Mouse (Mus musculus): ENCODE data around the gene Prps2.

GRCm38 (mm10) chrX:167382047-167382853, at the start of gene Prps2:
- TF ChIP-seq POLR2A (IDR thresholded peaks at IDR 0.05; ENCODE audit: insufficient read depth, low read depth, low read length) (peak; percentile 51), EP300 (IDR thresholded peaks at IDR 0.05; ENCODE audit: insufficient read depth, low read depth, low read length) (no peak), CTCF (IDR thresholded peaks at IDR 0.05) (no peak)
